Mouse (Mus musculus) bone marrow macrophage, adult 2 months (primary cell): ENCODE measurements around the gene Arfgef2.

ENCODE experiments used
- CTCF ChIP-seq: IDR thresholded peaks from 2 replicates; pipeline ENCODE4 v1.5.1; 2012; ENCODE audit warnings: low read depth, mild to moderate bottlenecking, low read length, moderate library complexity
- POLR2A ChIP-seq: IDR thresholded peaks from 2 replicates; pipeline ENCODE4 v1.6.1; 2012; ENCODE audit warnings: mild to moderate bottlenecking, low read depth, low read length, borderline replicate concordance

GRCm38 (mm10) chr2:166870899-166871298, 65.5 kb downstream of the Arfgef2 start:
- TF ChIP-seq CTCF: no peak
- TF ChIP-seq POLR2A: no peak
